Mouse (Mus musculus) midbrain, embryonic 15.5 days (tissue): Measurements from ENCODE around the gene Slc6a6. TPM values are rescaled to one million over a fixed set of nuclear protein-coding genes. Genes with fewer than 3 reads are reported as not detected.

Source experiments
- ATAC-seq: fragments of 200-750 bp; cut with Nextera tagmentation; replicated peaks from 2 replicates; pipeline ENCODE4 v1.8.0; 2017; ENCODE audit warnings: moderate TSS enrichment
- H3K27ac ChIP-seq: fragments of 300-500 bp; sonication (generic); 2 replicates; pipeline ENCODE4 v1.5.1; 2015; ENCODE audit warnings: mild to moderate bottlenecking, inconsistent platforms
- H3K27me3 ChIP-seq: fragments of 300-500 bp; sonication (generic); replicated peaks from 2 replicates; pipeline ENCODE4 v1.6.1; 2015; ENCODE audit warnings: inconsistent platforms
- H3K36me3 ChIP-seq: fragments of 300-500 bp; sonication (generic); replicated peaks from 2 replicates; pipeline ENCODE4 v1.6.1; 2015; ENCODE audit warnings: inconsistent platforms
- H3K4me1 ChIP-seq: fragments of 300-500 bp; sonication (generic); 2 replicates; pipeline ENCODE4 v1.6.1; 2015; ENCODE audit warnings: inconsistent platforms
- H3K4me2 ChIP-seq: fragments of 300-500 bp; sonication (generic); 2 replicates; pipeline ENCODE4 v1.6.1; 2015; ENCODE audit warnings: inconsistent platforms, mild to moderate bottlenecking, moderate library complexity
- H3K4me3 ChIP-seq: fragments of 300-500 bp; sonication (generic); 2 replicates; pipeline ENCODE4 v1.5.1; 2015; ENCODE audit warnings: mild to moderate bottlenecking, inconsistent platforms
- H3K9ac ChIP-seq: fragments of 300-500 bp; sonication (generic); 2 replicates; pipeline ENCODE4 v1.6.1; 2015; ENCODE audit warnings: mild to moderate bottlenecking, inconsistent platforms
- H3K9me3 ChIP-seq: fragments of 300-500 bp; sonication (generic); 2 replicates; pipeline ENCODE4 v1.6.1; 2016; ENCODE audit warnings: inconsistent platforms
- WGBS: fragments of 180-500 bp; shearing (Covaris S2); methylation state at CpG from one replicate; pipeline ENCODE4 v1.1.7; 2015; ENCODE audit warnings: mixed read lengths; 5-methylcytosine and 5-hydroxymethylcytosine counted together
- polyA plus RNA-seq: library from polyadenylated mRNA; unstranded; fragments of >200 nt; fragmentation: Nextera tagmentation; extraction: Ambion mirVana; gene quantifications from 2 replicates; pipeline ENCODE4 v1.2.1, GENCODE M21; 2015

Gene Slc6a6
- polyA plus RNA-seq, 1 experiment from 2014 or later, result 123 TPM

- WGBS, result 89% methylated on average over 8 of the region's 8 CpGs
- H3K4me1 ChIP-seq, result no peaks in the 10 kb centered on the region
- ATAC-seq, result no peak
- H3K9ac ChIP-seq, result no peak overlapping the region
- H3K9me3 ChIP-seq, result no peaks in the 10 kb centered on the region
- peaks cover 3% of the 10 kb centered on the region; the same call in 1 of the 2 replicates for H3K36me3 ChIP-seq
- H3K27me3 ChIP-seq, result no peaks in the 10 kb centered on the region
- no peak overlapping the region for H3K4me3 ChIP-seq
- no peak overlapping the region for H3K27ac ChIP-seq
- no peak overlapping the region for H3K4me2 ChIP-seq
These were observed 83.7 kb downstream of the Slc6a6 start for GRCm38 (mm10) chr6:91767550-91767949.

DNA sequence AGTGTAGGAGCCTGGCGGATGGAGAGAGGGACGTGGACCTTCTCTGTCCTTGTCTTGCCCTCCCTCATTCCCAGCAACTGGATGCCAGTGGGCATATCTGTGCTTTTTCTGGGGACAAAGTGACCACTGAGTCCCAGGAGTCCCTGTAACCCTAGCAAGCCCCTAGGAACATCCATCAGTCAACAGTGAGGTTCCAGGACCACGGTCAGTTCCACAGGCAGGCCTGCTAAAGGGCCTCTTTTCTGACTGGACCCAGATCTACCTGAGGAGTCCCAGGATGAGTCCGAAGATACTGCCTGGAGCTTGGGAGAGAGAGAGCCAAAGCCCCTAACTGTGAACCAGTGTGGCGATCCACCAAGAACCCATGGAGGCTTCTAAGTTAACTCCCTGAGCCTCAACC, 90.1 kb downstream of the Slc6a6 start:
- Histone ChIP-seq H3K4me2 (no peak overlapping the region), H3K27ac (no peak overlapping the region), H3K27me3 (no peaks in the 10 kb centered on the region), H3K4me1 (no peaks in the 10 kb centered on the region), H3K9ac (no peak overlapping the region), H3K36me3 (0 out of 2 replicates have a peak, but pooled peaks cover 6% of the 10 kb centered on the region), H3K9me3 (no peaks in the 10 kb centered on the region), H3K4me3 (no peak overlapping the region)
- WGBS, result 85% methylated on average over 5 of the region's 5 CpGs
- no peak for ATAC-seq

- Histone ChIP-seq H3K9ac (no peak overlapping the region), H3K4me3 (no peak overlapping the region)
- peak; percentile 72 for ATAC-seq
These were observed 92.7 kb downstream of the Slc6a6 start for GRCm38 (mm10) chr6:91776543-91776942.

DNA sequence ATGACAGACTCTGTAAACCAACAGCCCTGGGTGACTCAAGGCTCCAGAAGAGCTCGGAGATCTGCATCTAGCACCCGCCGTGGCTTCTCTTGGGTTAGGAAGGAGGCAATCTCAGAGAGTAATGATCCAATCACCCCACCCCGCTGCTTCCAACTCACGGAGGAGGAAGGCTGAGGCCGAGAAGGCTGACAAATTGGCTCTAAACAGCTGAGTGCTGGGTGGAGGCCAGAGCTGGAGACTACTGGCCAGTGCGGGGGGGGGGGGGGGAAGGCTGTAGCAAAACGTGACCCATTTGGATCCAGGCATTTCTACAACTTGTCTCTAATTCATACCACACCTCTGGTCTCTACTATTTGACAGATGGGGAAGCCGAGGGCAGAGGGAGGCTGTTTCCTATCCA, 95.4 kb downstream of the Slc6a6 start:
- no peaks in the 10 kb centered on the region for H3K4me1 ChIP-seq
- H3K4me3 ChIP-seq, result no peak overlapping the region
- H3K9me3 ChIP-seq, result no peaks in the 10 kb centered on the region
- H3K4me2 ChIP-seq, result no peak overlapping the region
- ATAC-seq, result no peak
- H3K9ac ChIP-seq, result no peak overlapping the region
- WGBS, result 72% methylated on average over 7 of the region's 9 CpGs
- no peaks in the 10 kb centered on the region for H3K27me3 ChIP-seq
- H3K27ac ChIP-seq, result no peak overlapping the region
- H3K36me3 ChIP-seq, result 0 out of 2 replicates have a peak, but pooled peaks cover 3% of the 10 kb centered on the region

More at GRCm38 (mm10) chr6:91776543-91776942, 92.7 kb downstream of the Slc6a6 start:
- no peaks in the 10 kb centered on the region for H3K27me3 ChIP-seq
- 0 out of 2 replicates have a peak, but pooled peaks cover 3% of the 10 kb centered on the region for H3K36me3 ChIP-seq
- H3K27ac ChIP-seq, result no peak overlapping the region
- WGBS, result 13% methylated on average over 9 of the region's 9 CpGs
- H3K4me2 ChIP-seq, result no peak overlapping the region
- H3K4me1 ChIP-seq, result no peaks in the 10 kb centered on the region
- H3K9me3 ChIP-seq, result no peaks in the 10 kb centered on the region

- Histone ChIP-seq H3K9ac (no peak overlapping the region), H3K4me2 (no peak overlapping the region), H3K9me3 (no peaks in the 10 kb centered on the region), H3K27ac (no peak overlapping the region), H3K27me3 (no peaks in the 10 kb centered on the region), H3K4me3 (no peak overlapping the region), H3K36me3 (no peaks in the 10 kb centered on the region), H3K4me1 (no peaks in the 10 kb centered on the region)
- WGBS, result 87% methylated on average over 3 of the region's 3 CpGs
- ATAC-seq, result no peak
These were observed 101.2 kb downstream of the Slc6a6 start for GRCm38 (mm10) chr6:91785018-91785417.

DNA sequence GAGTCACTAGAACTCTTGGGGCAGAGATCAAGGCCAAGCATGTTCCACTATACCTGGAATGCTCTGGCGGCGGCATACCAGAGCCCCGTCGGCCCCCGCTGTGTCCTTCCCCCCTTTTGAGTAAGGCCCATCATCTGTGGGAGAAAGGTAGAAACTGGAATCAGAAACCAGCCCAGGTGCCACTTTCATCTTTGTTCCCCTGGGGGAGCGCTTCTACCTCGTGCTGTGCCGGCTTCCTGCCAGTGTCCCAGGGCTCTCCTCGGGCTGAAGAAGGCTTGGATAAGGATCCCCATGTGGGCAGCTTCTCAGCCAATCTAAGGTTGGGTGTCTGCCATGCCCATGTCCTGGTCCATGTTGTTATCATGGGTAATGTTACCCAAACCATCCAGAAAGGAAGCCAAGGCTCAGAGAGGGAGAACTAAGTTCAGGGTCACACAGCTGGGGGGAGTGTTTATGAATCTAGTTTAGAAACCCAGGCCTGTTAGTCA, 104.5 kb downstream of the Slc6a6 start:
- 84% methylated on average over 9 of the region's 9 CpGs for WGBS
- Histone ChIP-seq H3K4me2 (no peak overlapping the region), H3K4me3 (no peak overlapping the region), H3K4me1 (peaks cover 3% of the 10 kb centered on the region; the same call in 1 of the 2 replicates), H3K27ac (no peak overlapping the region), H3K27me3 (no peaks in the 10 kb centered on the region), H3K9me3 (no peaks in the 10 kb centered on the region), H3K36me3 (no peaks in the 10 kb centered on the region), H3K9ac (no peak overlapping the region)
- no peak for ATAC-seq

GRCm38 (mm10) chr6:91795640-91796039, 111.8 kb downstream of the Slc6a6 start:
- Histone ChIP-seq H3K4me2 (no peak overlapping the region), H3K4me1 (peaks cover 3% of the 10 kb centered on the region; the same call in 1 of the 2 replicates), H3K27me3 (no peaks in the 10 kb centered on the region), H3K27ac (no peak overlapping the region), H3K4me3 (no peak overlapping the region), H3K9me3 (no peaks in the 10 kb centered on the region), H3K9ac (no peak overlapping the region), H3K36me3 (no peaks in the 10 kb centered on the region)
- WGBS, result 71% methylated on average over 3 of the region's 3 CpGs
- ATAC-seq, result no peak

DNA sequence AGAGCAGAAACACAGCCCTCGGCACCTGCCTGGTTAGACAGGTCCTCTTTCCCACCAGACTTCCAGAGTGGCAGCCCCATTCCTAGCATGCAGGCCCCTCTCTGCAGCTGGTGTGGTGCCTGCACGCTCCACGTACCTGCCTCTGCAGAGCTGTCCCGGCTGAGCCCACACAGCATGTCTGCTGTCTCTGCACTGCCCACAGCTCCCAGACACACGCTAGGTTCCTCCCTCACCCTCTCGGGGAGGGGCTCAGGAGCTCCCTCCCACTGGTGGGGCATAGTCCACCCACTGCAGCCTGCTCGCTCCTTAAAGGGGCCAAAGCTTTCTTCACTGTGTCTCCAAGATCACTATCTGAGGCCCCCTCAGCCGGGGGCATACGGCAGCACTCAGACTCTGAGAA, 112.2 kb downstream of the Slc6a6 start:
- no peaks in the 10 kb centered on the region for H3K36me3 ChIP-seq
- no peak overlapping the region for H3K4me2 ChIP-seq
- H3K27me3 ChIP-seq, result no peaks in the 10 kb centered on the region
- WGBS, result 68% methylated on average over 9 of the region's 9 CpGs
- H3K9me3 ChIP-seq, result no peaks in the 10 kb centered on the region
- no peak overlapping the region for H3K27ac ChIP-seq
- peaks cover 3% of the 10 kb centered on the region; the same call in 1 of the 2 replicates for H3K4me1 ChIP-seq
- no peak overlapping the region for H3K4me3 ChIP-seq
- H3K9ac ChIP-seq, result no peak overlapping the region
- ATAC-seq, result no peak

DNA sequence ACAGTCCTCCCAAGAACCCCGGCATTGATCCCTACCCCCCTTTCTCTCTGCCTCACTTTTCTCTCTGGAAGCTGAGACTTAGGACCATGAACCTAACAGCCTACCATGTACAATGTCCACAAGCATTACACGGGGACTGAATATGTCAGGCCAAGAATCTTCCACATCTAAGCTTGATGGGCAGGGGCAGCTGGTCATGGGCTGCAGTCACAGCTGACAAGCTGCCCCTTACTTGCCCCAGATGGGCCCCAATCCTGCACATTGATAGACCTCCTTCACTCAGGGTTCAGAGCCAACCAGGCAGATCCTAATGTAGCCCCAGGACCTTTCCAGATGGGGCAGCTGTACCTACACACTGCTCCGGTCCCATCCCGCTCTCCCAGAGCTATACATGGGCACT, 112.9 kb downstream of the Slc6a6 start:
- H3K27ac ChIP-seq, result no peak overlapping the region
- no peak overlapping the region for H3K4me3 ChIP-seq
- WGBS, result 94% methylated on average over 4 of the region's 4 CpGs
- no peaks in the 10 kb centered on the region for H3K27me3 ChIP-seq
- no peak overlapping the region for H3K4me2 ChIP-seq
- no peaks in the 10 kb centered on the region for H3K9me3 ChIP-seq
- no peaks in the 10 kb centered on the region for H3K36me3 ChIP-seq
- peaks cover 3% of the 10 kb centered on the region; the same call in 1 of the 2 replicates for H3K4me1 ChIP-seq
- H3K9ac ChIP-seq, result no peak overlapping the region
- ATAC-seq, result no peak

- Histone ChIP-seq H3K36me3 (no peaks in the 10 kb centered on the region), H3K4me2 (no peak overlapping the region), H3K9me3 (no peaks in the 10 kb centered on the region), H3K27me3 (no peaks in the 10 kb centered on the region), H3K9ac (no peak overlapping the region), H3K4me3 (no peak overlapping the region), H3K27ac (no peak overlapping the region), H3K4me1 (no peaks in the 10 kb centered on the region)
- ATAC-seq, result no peak
- WGBS, result 79% methylated on average over 12 of the region's 12 CpGs
These were observed 114.6 kb downstream of the Slc6a6 start for GRCm38 (mm10) chr6:91798496-91798895.

- H3K4me3 ChIP-seq, result no peak overlapping the region
- H3K9me3 ChIP-seq, result no peaks in the 10 kb centered on the region
- no peak overlapping the region for H3K27ac ChIP-seq
- no peaks in the 10 kb centered on the region for H3K36me3 ChIP-seq
- 60% methylated on average over 7 of the region's 7 CpGs for WGBS
- H3K9ac ChIP-seq, result no peak overlapping the region
- no peak for ATAC-seq
- H3K27me3 ChIP-seq, result 0 out of 2 replicates have a peak, but pooled peaks cover 3% of the 10 kb centered on the region
- H3K4me1 ChIP-seq, result peaks cover 24% of the 10 kb centered on the region
- H3K4me2 ChIP-seq, result no peak overlapping the region
These were observed 120.3 kb downstream of the Slc6a6 start for GRCm38 (mm10) chr6:91804177-91804576.

- peak overlapping the region; percentile 39 for H3K9ac ChIP-seq
- H3K9me3 ChIP-seq, result no peaks in the 10 kb centered on the region
- ATAC-seq, result peak; percentile 38
- peak overlapping the region; percentile 39 for H3K27ac ChIP-seq
- 0 out of 2 replicates have a peak, but pooled peaks cover 3% of the 10 kb centered on the region for H3K27me3 ChIP-seq
- 3% methylated on average over 23 of the region's 23 CpGs for WGBS
- H3K4me2 ChIP-seq, result peak overlapping the region; percentile 58
- peaks cover 35% of the 10 kb centered on the region for H3K4me1 ChIP-seq
- H3K36me3 ChIP-seq, result no peaks in the 10 kb centered on the region
- peak overlapping the region; percentile 39 for H3K4me3 ChIP-seq
These were observed 123.3 kb downstream of the Slc6a6 start for GRCm38 (mm10) chr6:91807169-91807568.

GRCm38 (mm10) chr6:91808022-91808421, 124.2 kb downstream of the Slc6a6 start:
- Histone ChIP-seq H3K4me2 (no peak overlapping the region), H3K9ac (no peak overlapping the region), H3K4me1 (peaks cover 35% of the 10 kb centered on the region), H3K9me3 (no peaks in the 10 kb centered on the region), H3K27me3 (0 out of 2 replicates have a peak, but pooled peaks cover 3% of the 10 kb centered on the region), H3K27ac (no peak overlapping the region), H3K36me3 (no peaks in the 10 kb centered on the region), H3K4me3 (no peak overlapping the region)
- ATAC-seq, result no peak
- 64% methylated on average over 6 of the region's 6 CpGs for WGBS
